Mouse (Mus musculus): ENCODE data around the gene Sdhaf4. TPM values are rescaled to one million over a fixed set of nuclear protein-coding genes. Genes with fewer than 3 reads are reported as not detected.

Gene Sdhaf4
- polyA plus RNA-seq, 1 experiment, result 9.3 TPM

GRCm38 (mm10) chr1:23958668-23959414, 46.6 kb downstream of the Sdhaf4 start:
- 20% methylated on average over 13 of the region's 13 CpGs for WGBS
- no peak for DNase-seq (ENCODE audit: low read depth, low spot score)

- no peak for DNase-seq (ENCODE audit: low read depth, low spot score)
- 90% methylated on average over 6 of the region's 6 CpGs for WGBS
Observed at GRCm38 (mm10) chr1:23958101-23958500, 47.4 kb downstream of the Sdhaf4 start.

- WGBS, result 50% methylated on average over 4 of the region's 4 CpGs
- no peak for DNase-seq (ENCODE audit: low read depth, low spot score)
Observed at GRCm38 (mm10) chr1:23955539-23955938, 49.9 kb downstream of the Sdhaf4 start.

GRCm38 (mm10) chr1:23953921-23954320, 51.5 kb downstream of the Sdhaf4 start:
- peak; percentile 4 for DNase-seq (ENCODE audit: low read depth, low spot score)
- WGBS, result 70% methylated on average over 13 of the region's 13 CpGs

- 82% methylated on average over 15 of the region's 15 CpGs for WGBS
- no peak for DNase-seq (ENCODE audit: low read depth, low spot score)
Observed at GRCm38 (mm10) chr1:23948778-23949699, 56.4 kb downstream of the Sdhaf4 start.

GRCm38 (mm10) chr1:23948290-23948689, 57.2 kb downstream of the Sdhaf4 start:
- DNase-seq (ENCODE audit: low read depth, low spot score), result no peak
- 80% methylated on average over 7 of the region's 7 CpGs for WGBS

Other genes starting within 250 kb of the Sdhaf4 start
- gene B3gat2, start 243.9 kb downstream of the Sdhaf4 start, polyA plus RNA-seq (2012; rRNA removed), result not detected in 2 replicates
- 52.8 and 58.3 TPM in 2 replicates for gene Smap1, start 83.3 kb downstream of the Sdhaf4 start, polyA plus RNA-seq (2012; rRNA removed)
- 8.7 and 12.9 TPM in 2 replicates for gene Fam135a, start 94.7 kb upstream of the Sdhaf4 start, polyA plus RNA-seq (2012; rRNA removed)
- 0.04 and 0.07 TPM in 2 replicates for gene Col9a1, start 172.0 kb upstream of the Sdhaf4 start, polyA plus RNA-seq (2012; rRNA removed)